Mouse (Mus musculus) midbrain, postnatal 0 days (tissue): Measurements from ENCODE around the gene Nrxn1. TPM values are rescaled to one million over a fixed set of nuclear protein-coding genes. Genes with fewer than 3 reads are reported as not detected.

Experiments used
- ATAC-seq: fragments of 200-750 bp; cut with Nextera tagmentation; 2 replicates; pipeline ENCODE4 v1.8.0; 2017; ENCODE audit warnings: moderate number of reproducible peaks, mild to moderate bottlenecking, moderate TSS enrichment, moderate library complexity; ENCODE audit not compliant: low FRiP score
- DNase-seq: peaks from one replicate; pipeline ENCODE4 v3.0.0-alpha.2; 2015; ENCODE audit warnings: low spot score
- H3K27ac ChIP-seq: fragments of 300-500 bp; sonication (generic); 2 replicates; pipeline ENCODE4 v1.5.1; 2014; ENCODE audit warnings: low read depth, mild to moderate bottlenecking, low read length, mixed read lengths
- H3K27me3 ChIP-seq: fragments of 300-500 bp; sonication (generic); 2 replicates; pipeline ENCODE4 v1.6.1; 2014; ENCODE audit warnings: low read length, control low read depth, mixed read lengths; ENCODE audit not compliant: insufficient read depth
- H3K36me3 ChIP-seq: fragments of 300-500 bp; sonication (generic); 2 replicates; pipeline ENCODE4 v1.6.1; 2014; ENCODE audit warnings: low read length, control low read depth, mixed read lengths; ENCODE audit not compliant: insufficient read depth
- H3K4me1 ChIP-seq: fragments of 300-500 bp; sonication (generic); 2 replicates; pipeline ENCODE4 v1.6.1; 2014; ENCODE audit warnings: mild to moderate bottlenecking, control low read depth, antibody characterized with exemption, low read length, mixed read lengths; ENCODE audit not compliant: insufficient read depth
- H3K4me2 ChIP-seq: fragments of 300-500 bp; sonication (generic); 2 replicates; pipeline ENCODE4 v1.6.1; 2014; ENCODE audit warnings: low read depth, mild to moderate bottlenecking, low read length, mixed read lengths; ENCODE audit not compliant: poor library complexity, severe bottlenecking
- H3K4me3 ChIP-seq: fragments of 300-500 bp; sonication (generic); 2 replicates; pipeline ENCODE4 v1.5.1; 2014; ENCODE audit warnings: low read depth, mild to moderate bottlenecking, low read length, moderate library complexity
- H3K9ac ChIP-seq: fragments of 300-500 bp; sonication (generic); replicated peaks from 2 replicates; pipeline ENCODE4 v1.6.1; 2014; ENCODE audit warnings: mild to moderate bottlenecking, low read length, moderate library complexity, mixed read lengths; ENCODE audit not compliant: poor library complexity, severe bottlenecking
- H3K9me3 ChIP-seq: fragments of 300-500 bp; sonication (generic); 2 replicates; pipeline ENCODE4 v1.6.1; 2016; ENCODE audit warnings: low read length, control low read depth
- CTCF ChIP-seq: IDR thresholded peaks from 2 replicates; pipeline ENCODE4 v1.5.1; 2016; ENCODE audit warnings: antibody characterized with exemption, mild to moderate bottlenecking
- WGBS: fragments of 180-500 bp; shearing (Covaris S2); extraction: QIAGEN DNeasy Blood & Tissue Kit; methylation state at CpG from one replicate; pipeline ENCODE4 v1.1.7; 2014; 5-methylcytosine and 5-hydroxymethylcytosine counted together
- polyA plus RNA-seq: library from polyadenylated mRNA; unstranded; fragments of >200 nt; fragmentation: Nextera tagmentation; extraction: Ambion mirVana; gene quantifications from 2 replicates; pipeline ENCODE4 v1.2.1, GENCODE M21; 2015
- total RNA-seq: library from RNA; depleted of rRNA; stranded (reverse); fragments of >200 nt; gene quantifications from 2 replicates; pipeline ENCODE4 v1.2.3, GENCODE M21; 2014; rRNA removed

Nrxn1 gene
- total RNA-seq: 472 and 498 TPM in 2 replicates
- 209 and 240 TPM in 2 replicates for polyA plus RNA-seq

- ATAC-seq (no peak), DNase-seq (no peak)
- peak within 1 kb of the TSS; percentile 92 for H3K27ac ChIP-seq
- H3K36me3 ChIP-seq: peaks cover 12% of the 10 kb centered on the region
- peak within 1 kb of the TSS; percentile 62 for H3K4me3 ChIP-seq
- H3K4me1 ChIP-seq: 0 out of 2 replicates have a peak, but pooled peaks cover under 1% of the 10 kb centered on the region
- H3K9me3 ChIP-seq: 0 out of 2 replicates have a peak, but pooled peaks cover 5% of the 10 kb centered on the region
- H3K4me2 ChIP-seq: peak within 1 kb of the TSS; percentile 57
- peak within 1 kb of the TSS; percentile 71 for H3K9ac ChIP-seq
- WGBS: 0% methylated on average over 1 of the region's 1 CpGs
- TF ChIP-seq CTCF: no peak
- no peaks in the 10 kb centered on the region for H3K27me3 ChIP-seq
These were observed at the start of gene Nrxn1 for GRCm38 (mm10) chr17:91093042-91093080. Gene Nrxn1 (minus strand): TSS chr17:91093071.

GRCm38 (mm10) chr17:91136859-91137258 lies 44.0 kb upstream of the Nrxn1 start:
- DNase-seq: no peak
- ATAC-seq: no peak

GRCm38 (mm10) chr17:91112880-91113628 lies 20.2 kb upstream of the Nrxn1 start:
- H3K27me3 ChIP-seq: no peaks in the 10 kb centered on the region
- H3K9ac ChIP-seq: no peak overlapping the region
- no peaks in the 10 kb centered on the region for H3K4me1 ChIP-seq
- no peak overlapping the region for H3K4me3 ChIP-seq
- no peak for TF ChIP-seq CTCF
- DNase-seq: no peak
- H3K36me3 ChIP-seq: no peaks in the 10 kb centered on the region
- no peak overlapping the region for H3K27ac ChIP-seq
- no peak for ATAC-seq
- H3K9me3 ChIP-seq: no peaks in the 10 kb centered on the region
- WGBS: 89% methylated on average over 3 of the region's 3 CpGs
- H3K4me2 ChIP-seq: no peak overlapping the region

More at GRCm38 (mm10) chr17:91136859-91137258, 44.0 kb upstream of the Nrxn1 start:
- 73% methylated on average over 3 of the region's 3 CpGs for WGBS
- TF ChIP-seq CTCF: no peak
- H3K4me1 ChIP-seq: no peaks in the 10 kb centered on the region
- H3K9me3 ChIP-seq: no peaks in the 10 kb centered on the region
- no peaks in the 10 kb centered on the region for H3K27me3 ChIP-seq
- no peak overlapping the region for H3K27ac ChIP-seq
- H3K4me2 ChIP-seq: no peak overlapping the region
- H3K9ac ChIP-seq: no peak overlapping the region
- no peak overlapping the region for H3K4me3 ChIP-seq
- no peaks in the 10 kb centered on the region for H3K36me3 ChIP-seq

- DNase-seq (no peak), ATAC-seq (no peak)
- Histone ChIP-seq H3K27me3 (no peaks in the 10 kb centered on the region), H3K4me1 (no peaks in the 10 kb centered on the region), H3K9me3 (no peaks in the 10 kb centered on the region), H3K27ac (no peak overlapping the region), H3K36me3 (no peaks in the 10 kb centered on the region), H3K4me2 (no peak overlapping the region), H3K9ac (no peak overlapping the region), H3K4me3 (no peak overlapping the region)
- 97% methylated on average over 1 of the region's 1 CpGs for WGBS
- TF ChIP-seq CTCF: no peak
These were observed 19.2 kb upstream of the Nrxn1 start for GRCm38 (mm10) chr17:91112085-91112484.

GRCm38 (mm10) chr17:91093081-91093875 lies 407 bp upstream of the Nrxn1 start:
- ATAC-seq: peak; percentile 85
- peak overlapping the region; percentile 62 for H3K4me3 ChIP-seq
- WGBS: 15% methylated on average over 12 of the region's 12 CpGs
- peak overlapping the region; percentile 71 for H3K9ac ChIP-seq
- H3K36me3 ChIP-seq: peaks cover 8% of the 10 kb centered on the region
- H3K9me3 ChIP-seq: 0 out of 2 replicates have a peak, but pooled peaks cover 2% of the 10 kb centered on the region
- H3K27me3 ChIP-seq: no peaks in the 10 kb centered on the region
- TF ChIP-seq CTCF: no peak; the same call in none of the 2 replicates
- no peaks in the 10 kb centered on the region for H3K4me1 ChIP-seq
- peak overlapping the region; percentile 92 for H3K27ac ChIP-seq
- peak; percentile 86 for DNase-seq
- H3K4me2 ChIP-seq: peak overlapping the region; percentile 57
